Mouse (Mus musculus): ENCODE data around the gene Polr2e.

DNA sequence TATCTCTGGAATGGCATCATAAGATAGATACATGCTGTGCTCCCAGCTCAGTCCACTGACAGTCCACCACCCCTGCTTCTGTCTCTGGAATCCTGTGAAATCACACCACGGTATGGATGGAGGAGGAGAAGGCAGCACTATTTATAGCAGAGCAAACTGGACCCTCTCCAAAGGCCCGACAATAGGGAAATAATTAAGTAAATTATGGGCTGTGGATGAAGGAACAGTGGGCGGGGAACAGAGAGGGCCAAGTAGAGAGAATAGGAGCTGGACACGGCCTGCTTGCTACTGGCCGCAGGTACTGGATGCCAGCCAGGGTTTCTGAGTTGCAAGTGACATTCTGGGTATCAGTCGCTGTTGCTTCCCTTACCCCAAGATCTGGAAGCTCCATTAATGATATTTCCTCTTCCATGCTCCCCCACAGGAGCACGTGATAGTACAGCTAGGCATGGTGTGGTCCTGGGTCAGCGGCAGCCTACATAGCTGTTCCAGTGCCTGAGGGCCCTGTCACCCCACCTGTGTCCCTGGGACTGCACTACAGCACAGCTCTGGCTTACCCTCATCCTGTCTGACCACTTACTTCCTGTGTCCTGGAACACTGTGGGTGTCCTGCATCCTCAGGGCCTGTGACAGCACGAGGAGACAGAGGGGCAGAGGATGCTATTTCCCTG is 45.4 kb upstream of the Polr2e start:
- no peak for TF ChIP-seq POLR2A (IDR thresholded peaks at IDR 0.05; ENCODE audit: extremely low read depth, insufficient read depth, low read length)
- TF ChIP-seq CTCF (IDR thresholded peaks at IDR 0.05; ENCODE audit: low read depth, low read length), result no peak
